Mouse (Mus musculus): ENCODE measurements around the gene Ifit2. TPM values are rescaled to one million over a fixed set of nuclear protein-coding genes. Genes with fewer than 3 reads are reported as not detected.
A peak's percentile ranks its signal among the peaks of the same experiment; 100 is the strongest.

Ifit2 gene
- polyA plus RNA-seq, 1 experiment from 2014 or later = 13.6 TPM

- H3K9me3 ChIP-seq = no peaks in the 10 kb centered on the region
- no peak overlapping the region for H3K4me2 ChIP-seq
- ATAC-seq (ENCODE audit: insufficient number of reproducible peaks, low FRiP score, low TSS enrichment, low read depth) = no peak
- H3K36me3 ChIP-seq = 0 out of 2 replicates have a peak, but pooled peaks cover 5% of the 10 kb centered on the region
- H3K27me3 ChIP-seq = no peaks in the 10 kb centered on the region
- WGBS = 78% methylated on average over 4 of the region's 4 CpGs
- H3K4me1 ChIP-seq = peaks cover 6% of the 10 kb centered on the region; the same call in 1 of the 2 replicates
- H3K9ac ChIP-seq = no peak overlapping the region
- no peak overlapping the region for H3K4me3 ChIP-seq
- no peak overlapping the region for H3K27ac ChIP-seq
Measured at GRCm38 (mm10) chr19:34520051-34520450, 30.4 kb upstream of the Ifit2 start.

GRCm38 (mm10) chr19:34521361-34521760, 29.1 kb upstream of the Ifit2 start:
- no peak for ATAC-seq (ENCODE audit: insufficient number of reproducible peaks, low FRiP score, low TSS enrichment, low read depth)
- Histone ChIP-seq H3K27me3 (no peaks in the 10 kb centered on the region), H3K4me1 (peaks cover 13% of the 10 kb centered on the region), H3K4me3 (no peak overlapping the region), H3K4me2 (no peak overlapping the region), H3K9ac (no peak overlapping the region), H3K9me3 (no peaks in the 10 kb centered on the region), H3K36me3 (0 out of 2 replicates have a peak, but pooled peaks cover 5% of the 10 kb centered on the region), H3K27ac (no peak overlapping the region)
- 67% methylated on average over 2 of the region's 2 CpGs for WGBS

- Histone ChIP-seq H3K9me3 (no peaks in the 10 kb centered on the region), H3K4me3 (no peak overlapping the region), H3K27me3 (no peaks in the 10 kb centered on the region), H3K27ac (no peak overlapping the region), H3K9ac (no peak overlapping the region), H3K4me1 (peaks cover 14% of the 10 kb centered on the region), H3K36me3 (0 out of 2 replicates have a peak, but pooled peaks cover 5% of the 10 kb centered on the region), H3K4me2 (no peak overlapping the region)
- no peak for ATAC-seq (ENCODE audit: insufficient number of reproducible peaks, low FRiP score, low TSS enrichment, low read depth)
- 83% methylated on average over 1 of the region's 1 CpGs for WGBS
Measured at GRCm38 (mm10) chr19:34521978-34522377, 28.5 kb upstream of the Ifit2 start.

- no peak overlapping the region for H3K4me2 ChIP-seq
- H3K9me3 ChIP-seq = no peaks in the 10 kb centered on the region
- no peak overlapping the region for H3K4me3 ChIP-seq
- 83% methylated on average over 12 of the region's 12 CpGs for WGBS
- peaks cover 16% of the 10 kb centered on the region for H3K4me1 ChIP-seq
- H3K27me3 ChIP-seq = no peaks in the 10 kb centered on the region
- H3K9ac ChIP-seq = no peak overlapping the region
- H3K27ac ChIP-seq = no peak overlapping the region
- 0 out of 2 replicates have a peak, but pooled peaks cover 5% of the 10 kb centered on the region for H3K36me3 ChIP-seq
- no peak for ATAC-seq (ENCODE audit: insufficient number of reproducible peaks, low FRiP score, low TSS enrichment, low read depth)
Measured at GRCm38 (mm10) chr19:34523106-34523725, 27.3 kb upstream of the Ifit2 start.

- 38% methylated on average over 9 of the region's 9 CpGs for WGBS
- Histone ChIP-seq H3K9me3 (no peaks in the 10 kb centered on the region), H3K27ac (no peak overlapping the region), H3K4me1 (peaks cover 16% of the 10 kb centered on the region), H3K36me3 (no peaks in the 10 kb centered on the region), H3K4me2 (no peak overlapping the region), H3K27me3 (no peaks in the 10 kb centered on the region), H3K9ac (no peak overlapping the region), H3K4me3 (no peak overlapping the region)
- ATAC-seq (ENCODE audit: insufficient number of reproducible peaks, low FRiP score, low TSS enrichment, low read depth) = no peak
Measured at GRCm38 (mm10) chr19:34524646-34525045, 25.8 kb upstream of the Ifit2 start.

- Histone ChIP-seq H3K4me1 (peaks cover 16% of the 10 kb centered on the region), H3K9me3 (no peaks in the 10 kb centered on the region), H3K27me3 (no peaks in the 10 kb centered on the region), H3K4me3 (peak overlapping the region; percentile 77), H3K36me3 (no peaks in the 10 kb centered on the region), H3K4me2 (peak overlapping the region; percentile 83), H3K9ac (peak overlapping the region; percentile 70), H3K27ac (peak overlapping the region; percentile 79)
- ATAC-seq (ENCODE audit: insufficient number of reproducible peaks, low FRiP score, low TSS enrichment, low read depth) = no peak
- 28% methylated on average over 11 of the region's 11 CpGs for WGBS
Measured at GRCm38 (mm10) chr19:34526321-34526923, 24.1 kb upstream of the Ifit2 start.

GRCm38 (mm10) chr19:34526941-34527682, 23.4 kb upstream of the Ifit2 start, which contains the start of gene Lipa:
TSS of gene Lipa (minus strand) at chr19:34527474.
- under 1% methylated on average over 28 of the region's 29 CpGs for WGBS
- H3K9ac ChIP-seq = peak within 1 kb of the TSS; percentile 70
- H3K27ac ChIP-seq = peak within 1 kb of the TSS; percentile 79
- ATAC-seq (ENCODE audit: insufficient number of reproducible peaks, low FRiP score, low TSS enrichment, low read depth) = peak; percentile 99
- peak within 1 kb of the TSS; percentile 83 for H3K4me2 ChIP-seq
- peak within 1 kb of the TSS; percentile 77 for H3K4me3 ChIP-seq
- H3K27me3 ChIP-seq = no peaks in the 10 kb centered on the region
- H3K36me3 ChIP-seq = no peaks in the 10 kb centered on the region
- no peaks in the 10 kb centered on the region for H3K9me3 ChIP-seq
- peaks cover 16% of the 10 kb centered on the region for H3K4me1 ChIP-seq

- H3K4me2 ChIP-seq = no peak overlapping the region
- H3K4me1 ChIP-seq = 0 out of 2 replicates have a peak, but pooled peaks cover 2% of the 10 kb centered on the region
- H3K27me3 ChIP-seq = no peaks in the 10 kb centered on the region
- no peak overlapping the region for H3K27ac ChIP-seq
- H3K9ac ChIP-seq = no peak overlapping the region
- H3K9me3 ChIP-seq = no peaks in the 10 kb centered on the region
- no peaks in the 10 kb centered on the region for H3K36me3 ChIP-seq
- no peak for ATAC-seq (ENCODE audit: insufficient number of reproducible peaks, low FRiP score, low TSS enrichment, low read depth)
- no peak overlapping the region for H3K4me3 ChIP-seq
- WGBS = 92% methylated on average over 4 of the region's 4 CpGs
Measured at GRCm38 (mm10) chr19:34532061-34532751, 18.3 kb upstream of the Ifit2 start.

- Histone ChIP-seq H3K4me2 (no peak overlapping the region), H3K27me3 (no peaks in the 10 kb centered on the region), H3K4me1 (no peaks in the 10 kb centered on the region), H3K9ac (no peak overlapping the region), H3K27ac (no peak overlapping the region), H3K36me3 (no peaks in the 10 kb centered on the region), H3K4me3 (no peak overlapping the region), H3K9me3 (no peaks in the 10 kb centered on the region)
- 75% methylated on average over 1 of the region's 1 CpGs for WGBS
- no peak for ATAC-seq (ENCODE audit: insufficient number of reproducible peaks, low FRiP score, low TSS enrichment, low read depth)
Measured at GRCm38 (mm10) chr19:34539422-34539821, 11.1 kb upstream of the Ifit2 start.

- no peak overlapping the region for H3K4me3 ChIP-seq
- no peak for ATAC-seq (ENCODE audit: insufficient number of reproducible peaks, low FRiP score, low TSS enrichment, low read depth)
- H3K27me3 ChIP-seq = no peaks in the 10 kb centered on the region
- H3K4me2 ChIP-seq = no peak overlapping the region
- H3K4me1 ChIP-seq = no peaks in the 10 kb centered on the region; the same call in 1 of the 2 replicates
- no peak overlapping the region for H3K9ac ChIP-seq
- no peaks in the 10 kb centered on the region for H3K9me3 ChIP-seq
- 87% methylated on average over 4 of the region's 4 CpGs for WGBS
- no peaks in the 10 kb centered on the region for H3K36me3 ChIP-seq
- H3K27ac ChIP-seq = no peak overlapping the region
Measured at GRCm38 (mm10) chr19:34546211-34546610, 4.3 kb upstream of the Ifit2 start.

- Histone ChIP-seq H3K4me1 (peaks cover 6% of the 10 kb centered on the region), H3K36me3 (no peaks in the 10 kb centered on the region), H3K4me3 (no peak overlapping the region), H3K27ac (no peak overlapping the region), H3K9me3 (no peaks in the 10 kb centered on the region), H3K9ac (no peak overlapping the region), H3K4me2 (no peak overlapping the region), H3K27me3 (no peaks in the 10 kb centered on the region)
- no peak for ATAC-seq (ENCODE audit: insufficient number of reproducible peaks, low FRiP score, low TSS enrichment, low read depth)
- WGBS = 31% methylated on average over 7 of the region's 7 CpGs
Measured at GRCm38 (mm10) chr19:34547976-34548375, 2.5 kb upstream of the Ifit2 start.
